ENCODE assay signal across 16 mouse cellular contexts in genomic region chr5:150276611-150277010, GRCm38 (mm10).
DNase-seq lines count a peak whose midpoint lies in the region; ATAC-seq and TF ChIP-seq lines count a peak whose summit lies in the region.
"Had no signal": no experiment of that assay in that cellular context is flagged by ENCODE, and none has a peak within 500 bp of the region (broad histone marks: within the 10 kb centered on the region; RNA-seq: fewer than 3 reads in every experiment).

No protein-coding gene starts in this region.

- H3K79me2 ChIP-seq in heart, adult 2 months (replicated peaks; ENCODE audit: control insufficient read depth, insufficient read depth, low read length): 0 out of 2 replicates have a peak, but pooled peaks cover 1% of the 10 kb centered on the region

- WGBS in heart, adult 2 months: 24% methylated on average over 4 of the region's 4 CpGs
- 46% methylated on average over 4 of the region's 4 CpGs for WGBS in heart, embryonic 11.5 days (ENCODE audit: insufficient replicate concordance)
- 24% methylated on average over 4 of the region's 4 CpGs for WGBS in heart, embryonic 13.5 days

- H3K36me3 ChIP-seq in heart, adult 2 months (ENCODE audit: control insufficient read depth, insufficient read depth, low read length): no peaks in the 10 kb centered on the region; the same call in 1 of the 2 replicates
- H3K36me3 ChIP-seq in heart, embryonic 11.5 days (ENCODE audit: control insufficient read depth, insufficient read depth, low read length): no peaks in the 10 kb centered on the region; the same call in 1 of the 2 replicates
- H3K36me3 ChIP-seq in heart, embryonic 13.5 days: peaks cover 4% of the 10 kb centered on the region; the same call in 1 of the 2 replicates

- ATAC-seq in heart, embryonic 11.5 days (replicated peaks; ENCODE audit: insufficient number of reproducible peaks, low FRiP score, low TSS enrichment): no peak
- ATAC-seq in heart, embryonic 13.5 days (ENCODE audit: extremely low read depth, insufficient number of reproducible peaks, low FRiP score, low TSS enrichment): no peak

- peak overlapping the region; percentile 40 for H3K27ac ChIP-seq in heart, adult 2 months
- H3K27ac ChIP-seq in heart, embryonic 11.5 days (ENCODE audit: low read depth, low read length): no peak overlapping the region
- H3K27ac ChIP-seq in heart, embryonic 13.5 days (replicated peaks): peak overlapping the region; percentile 30
- H3K27ac ChIP-seq: hindbrain, embryonic 13.5 days; liver, embryonic 14.5 days had no signal

- intact Hi-C loops in heart, adult 2 months (cut with DNase I): no loop called here
- intact Hi-C loops in gastrocnemius, postnatal 36 days (cut with DNase I): no loop called here

- TF ChIP-seq CTCF in heart, adult 2 months (IDR thresholded peaks at IDR 0.05): no peak

- no peak for TF ChIP-seq POLR2A in heart, adult 2 months (IDR thresholded peaks at IDR 0.05; ENCODE audit: insufficient read depth, low read depth, low read length)

- H3K9me3 ChIP-seq in heart, embryonic 11.5 days (replicated peaks; ENCODE audit: control insufficient read depth, low read length): 0 out of 2 replicates have a peak, but pooled peaks cover 2% of the 10 kb centered on the region
- H3K9me3 ChIP-seq in heart, embryonic 13.5 days: peaks cover 7% of the 10 kb centered on the region; the same call in 1 of the 2 replicates

- H3K27me3 ChIP-seq in heart, adult 2 months (ENCODE audit: control insufficient read depth, insufficient read depth, low read length): no peaks in the 10 kb centered on the region
- no peaks in the 10 kb centered on the region for H3K27me3 ChIP-seq in heart, embryonic 11.5 days (ENCODE audit: control insufficient read depth, insufficient read depth, low read length)
- no peaks in the 10 kb centered on the region for H3K27me3 ChIP-seq in heart, embryonic 13.5 days (replicated peaks)
- H3K27me3 ChIP-seq: CH12.LX; hindbrain, embryonic 13.5 days had no signal

- H3K4me1 ChIP-seq in heart, adult 2 months (ENCODE audit: control insufficient read depth, insufficient read depth, low read length): peaks cover 6% of the 10 kb centered on the region; the same call in 1 of the 2 replicates
- no peaks in the 10 kb centered on the region; the same call in 1 of the 2 replicates for H3K4me1 ChIP-seq in heart, embryonic 11.5 days (ENCODE audit: control insufficient read depth, insufficient read depth, low read length)
- H3K4me1 ChIP-seq in heart, embryonic 13.5 days: peaks cover 23% of the 10 kb centered on the region

- DNase-seq in heart, adult 2 months: peak; percentile 38 to 39
- peak; percentile 35 for DNase-seq in lung, postnatal 10 days
- no peak for DNase-seq in lung, postnatal 14 days
- DNase-seq in heart, postnatal 4 days: peak; percentile 43
- no peak for DNase-seq in spleen, postnatal 14 days (ENCODE audit: low spot score in 2 of 2)
- DNase-seq in gastrocnemius, postnatal 36 days: no peak
- DNase-seq: cerebellum, adult 9-10 months; kidney, adult 2 months; kidney, postnatal 4 days; midbrain, embryonic 14.5 days; thymus, postnatal 4 days had no signal

- no peak overlapping the region for H3K9ac ChIP-seq in heart, adult 2 months (ENCODE audit: low read depth, low read length)
- H3K9ac ChIP-seq in heart, embryonic 11.5 days (ENCODE audit: low read depth, low read length): no peak overlapping the region
- no peak overlapping the region for H3K9ac ChIP-seq in heart, embryonic 13.5 days
- H3K9ac ChIP-seq: hindbrain, embryonic 13.5 days; liver, embryonic 14.5 days had no signal

- H3K4me3 ChIP-seq in heart, adult 2 months: no peak overlapping the region
- no peak overlapping the region for H3K4me3 ChIP-seq in heart, embryonic 11.5 days (ENCODE audit: low read depth, low read length)
- no peak overlapping the region for H3K4me3 ChIP-seq in heart, embryonic 13.5 days
- H3K4me3 ChIP-seq: hindbrain, embryonic 13.5 days had no signal

- no peak overlapping the region for H3K4me2 ChIP-seq in heart, embryonic 11.5 days
- H3K4me2 ChIP-seq in heart, embryonic 13.5 days: no peak overlapping the region
- H3K4me2 ChIP-seq: hindbrain, embryonic 13.5 days had no signal

- no peak for TF ChIP-seq EP300 in heart, adult 2 months (IDR thresholded peaks at IDR 0.05; ENCODE audit: insufficient read depth, low read depth, low read length)

Comparison
In these comparisons a context has a peak if more than half of its experiments do, and no peak if none do; other contexts are left out.
1. DNase-seq: peak in heart, adult 2 months (2 of 2), lung, postnatal 10 days (single experiment) and heart, postnatal 4 days (single experiment); none in lung, postnatal 14 days (single experiment), spleen, postnatal 14 days (0 of 2) and gastrocnemius, postnatal 36 days (0 of 2).